Mouse (Mus musculus) liver, embryonic 14.5 days (tissue): Measurements from ENCODE around the gene Dnajc21. TPM values are rescaled to one million over a fixed set of nuclear protein-coding genes. Genes with fewer than 3 reads are reported as not detected.

ENCODE experiments used
- ATAC-seq: fragments of 200-750 bp; cut with Nextera tagmentation; 2 replicates; pipeline ENCODE4 v1.8.0; 2017; ENCODE audit warnings: moderate number of reproducible peaks, mild to moderate bottlenecking, moderate library complexity; ENCODE audit not compliant: insufficient read depth
- DNase-seq, 3 experiments: peaks; one replicate each; pipeline ENCODE4 v3.0.0-alpha.2; 2012 to 2013; ENCODE audit warnings: low read depth in 3 of 3, low spot score in 3 of 3
- H3K27ac ChIP-seq: fragments of 300-500 bp; sonication (generic); 2 replicates; pipeline ENCODE4 v1.5.1; 2014; ENCODE audit warnings: moderate library complexity, mild to moderate bottlenecking, control low read depth, inconsistent platforms
- H3K27me3 ChIP-seq: fragments of 300-500 bp; sonication (generic); 2 replicates; pipeline ENCODE4 v1.6.1; 2014; ENCODE audit warnings: mild to moderate bottlenecking, low read length, moderate library complexity; ENCODE audit not compliant: control insufficient read depth, insufficient read depth
- H3K36me3 ChIP-seq: fragments of 300-500 bp; sonication (generic); replicated peaks from 2 replicates; pipeline ENCODE4 v1.6.1; 2014; ENCODE audit warnings: low read depth; ENCODE audit not compliant: control insufficient read depth, insufficient read depth
- H3K4me1 ChIP-seq, 2 experiments: fragments of 200-500 bp in 1 of 2; fragments of 300-500 bp in 1 of 2; sonication (generic) in 1 of 2; replicated peaks; 2 replicates each; pipeline ENCODE4 v1.6.1; 2012 to 2014; ENCODE audit warnings: antibody characterized with exemption in 1 of 2, inconsistent platforms in 1 of 2, low read length in 1 of 2; ENCODE audit not compliant: control insufficient read depth in 2 of 2, insufficient read depth in 2 of 2
- H3K4me2 ChIP-seq: fragments of 300-500 bp; sonication (generic); 2 replicates; pipeline ENCODE4 v1.6.1; 2014; ENCODE audit warnings: low read depth, mild to moderate bottlenecking, control low read depth, moderate library complexity
- H3K4me3 ChIP-seq, 2 experiments: fragments of 200-500 bp in 1 of 2; fragments of 300-500 bp in 1 of 2; sonication (generic) in 1 of 2; 2 replicates each; pipeline ENCODE4 v1.5.1; 2012 to 2014; ENCODE audit warnings: low read depth in 2 of 2, low read length in 2 of 2, mild to moderate bottlenecking in 2 of 2, control low read depth in 1 of 2, inconsistent platforms in 1 of 2, moderate library complexity in 1 of 2; ENCODE audit not compliant: insufficient read depth in 1 of 2
- H3K9ac ChIP-seq: fragments of 300-500 bp; sonication (generic); replicated peaks from 2 replicates; pipeline ENCODE4 v1.6.1; 2014; ENCODE audit warnings: mild to moderate bottlenecking, control low read depth, moderate library complexity
- H3K9me3 ChIP-seq: fragments of 300-500 bp; sonication (generic); 2 replicates; pipeline ENCODE4 v1.6.1; 2016; ENCODE audit warnings: low read length, mixed read lengths; ENCODE audit not compliant: control insufficient read depth
- CTCF ChIP-seq: IDR thresholded peaks from 2 replicates; pipeline ENCODE4 v1.5.1; 2016; ENCODE audit warnings: antibody characterized with exemption, low read depth, control low read depth
- EP300 ChIP-seq: IDR thresholded peaks from 2 replicates; pipeline ENCODE4 v1.6.1; 2016; ENCODE audit warnings: antibody characterized with exemption, low read depth
- WGBS: fragments of 180-500 bp; shearing (Covaris S2); extraction: QIAGEN DNeasy Blood & Tissue Kit; methylation state at CpG from one replicate; pipeline ENCODE4 v1.1.7; 2014; ENCODE audit not compliant: insufficient replicate concordance; 5-methylcytosine and 5-hydroxymethylcytosine counted together
- polyA plus RNA-seq, 2 experiments: library from polyadenylated mRNA; depleted of rRNA in 1 of 2; stranded (reverse) in 1 of 2; unstranded in 1 of 2; fragments of >200 nt; fragmentation: Nextera tagmentation in 1 of 2; extraction: Ambion mirVana in 1 of 2; gene quantifications; 2 replicates each; pipeline versions ENCODE4 v1.2.1 to v1.2.3; 2012 to 2014

The Dnajc21 gene
- polyA plus RNA-seq, 2 experiments: 4.9 to 5.4 TPM

GRCm38 (mm10) chr15:10486365-10486839 lies 16.1 kb upstream of the Dnajc21 start:
- Histone ChIP-seq H3K4me2 (peak overlapping the region; percentile 88), H3K36me3 (peaks cover 17% of the 10 kb centered on the region), H3K9me3 (no peaks in the 10 kb centered on the region), H3K9ac (peak overlapping the region; percentile 79), H3K27me3 (no peaks in the 10 kb centered on the region), H3K4me1 (peaks cover 11 to 12% of the 10 kb centered on the region in 2 experiments), H3K4me3 (peak overlapping the region; percentile 85 to 100), H3K27ac (peak overlapping the region; percentile 55)
- under 1% methylated on average over 18 of the region's 18 CpGs for WGBS
- TF ChIP-seq EP300 (no peak), CTCF (no peak)
- ATAC-seq: peak; percentile 41
- DNase-seq: no peak

GRCm38 (mm10) chr15:10485484-10486364 lies 15.4 kb upstream of the Dnajc21 start, which contains the start of the genes Brix1 and Rad1:
TSS of gene Brix1 (minus strand) at chr15:10485947.
TSS of gene Rad1 (plus strand) at chr15:10486018.
- peak; percentile 100 for ATAC-seq
- WGBS: under 1% methylated on average over 58 of the region's 58 CpGs

DNA sequence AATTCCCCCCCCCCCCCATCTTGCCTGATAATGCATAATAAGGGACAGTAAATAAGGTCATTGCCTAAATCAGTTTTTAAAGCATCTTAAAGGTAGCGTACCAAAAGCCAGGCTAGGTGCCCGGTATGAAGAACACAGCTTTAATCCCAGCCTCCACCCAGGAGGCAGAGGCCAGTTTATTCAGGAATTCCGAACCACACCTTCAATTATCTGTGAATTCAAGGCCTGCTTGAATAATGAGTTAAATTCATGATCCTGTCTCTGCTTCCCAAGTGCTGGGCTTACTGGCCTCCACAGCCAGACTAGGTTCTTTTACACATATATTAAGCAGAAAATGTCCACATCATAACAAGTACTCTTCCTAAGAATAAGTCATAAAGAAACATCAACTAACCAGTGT lies 625 bp upstream of the Dnajc21 start:
- Histone ChIP-seq H3K36me3 (peaks cover 4% of the 10 kb centered on the region), H3K9me3 (no peaks in the 10 kb centered on the region), H3K4me1 (peaks cover 2 to 7% of the 10 kb centered on the region in 2 experiments; a peak in 2 of 4 replicates), H3K4me2 (peak overlapping the region; percentile 98), H3K4me3 (peak overlapping the region in 1 of 2 experiments; percentile 84; a peak in 3 of 4 replicates), H3K9ac (peak overlapping the region; percentile 87), H3K27ac (no peak overlapping the region), H3K27me3 (no peaks in the 10 kb centered on the region)
- WGBS: 45% methylated on average over 3 of the region's 3 CpGs
- DNase-seq: no peak
- no peak for ATAC-seq
- no peak for TF ChIP-seq EP300
- no peak for TF ChIP-seq CTCF

More at GRCm38 (mm10) chr15:10485484-10486364, 15.4 kb upstream of the Dnajc21 start, which contains the start of the genes Brix1 and Rad1:
- Histone ChIP-seq H3K36me3 (peaks cover 21% of the 10 kb centered on the region), H3K4me3 (peak within 1 kb of the TSS; percentile 85 to 100), H3K4me1 (peaks cover 11 to 12% of the 10 kb centered on the region in 2 experiments), H3K27ac (peak within 1 kb of the TSS; percentile 55), H3K27me3 (no peaks in the 10 kb centered on the region), H3K9me3 (no peaks in the 10 kb centered on the region), H3K4me2 (peak within 1 kb of the TSS; percentile 88), H3K9ac (peak within 1 kb of the TSS; percentile 85)
- peak; percentile 93 for DNase-seq
- peak; percentile 21; the same call in 1 of the 2 replicates for TF ChIP-seq CTCF
- no peak for TF ChIP-seq EP300

- no peak for TF ChIP-seq EP300
- no peak for TF ChIP-seq CTCF
- Histone ChIP-seq H3K36me3 (no peaks in the 10 kb centered on the region), H3K4me3 (peak overlapping the region; percentile 72 to 84), H3K4me2 (peak overlapping the region; percentile 98), H3K27ac (peak overlapping the region; percentile 25; the same call in 1 of the 2 replicates), H3K9ac (peak overlapping the region; percentile 87), H3K9me3 (no peaks in the 10 kb centered on the region), H3K27me3 (no peaks in the 10 kb centered on the region), H3K4me1 (peaks cover 2 to 7% of the 10 kb centered on the region in 2 experiments; a peak in 2 of 4 replicates)
- ATAC-seq: peak; percentile 4; the same call in 1 of the 2 replicates
- no peak for DNase-seq
- WGBS: under 1% methylated on average over 39 of the region's 40 CpGs
Measured at GRCm38 (mm10) chr15:10469641-10470150, 620 bp downstream of the Dnajc21 start.
